Mouse (Mus musculus) left cerebral cortex, postnatal 36 days (tissue): ENCODE measurements around the gene Ralgapa2. TPM values are rescaled to one million over a fixed set of nuclear protein-coding genes. Genes with fewer than 3 reads are reported as not detected.
A peak's percentile ranks its signal among the peaks of the same experiment; 100 is the strongest.

ENCODE experiments used
- DNase-seq, 2 experiments: peaks; one replicate each; pipeline ENCODE4 v3.0.0; 2021 to 2022; ENCODE audit warnings: low spot score in 2 of 2, mixed read lengths in 1 of 2
- intact Hi-C: fragments of 180-260 bp; cut with DNase I; formaldehyde crosslinking; loops from one replicate; pipeline ENCODE4 v1.15.1; 2025
- total RNA-seq, 2 experiments: library from RNA; stranded (reverse); gene quantifications; 2 replicates each; pipeline ENCODE4 v1.2.3; 2021

Gene Ralgapa2
- total RNA-seq, 2 experiments from 2014 or later = 18.8 to 29.0 TPM

DNA sequence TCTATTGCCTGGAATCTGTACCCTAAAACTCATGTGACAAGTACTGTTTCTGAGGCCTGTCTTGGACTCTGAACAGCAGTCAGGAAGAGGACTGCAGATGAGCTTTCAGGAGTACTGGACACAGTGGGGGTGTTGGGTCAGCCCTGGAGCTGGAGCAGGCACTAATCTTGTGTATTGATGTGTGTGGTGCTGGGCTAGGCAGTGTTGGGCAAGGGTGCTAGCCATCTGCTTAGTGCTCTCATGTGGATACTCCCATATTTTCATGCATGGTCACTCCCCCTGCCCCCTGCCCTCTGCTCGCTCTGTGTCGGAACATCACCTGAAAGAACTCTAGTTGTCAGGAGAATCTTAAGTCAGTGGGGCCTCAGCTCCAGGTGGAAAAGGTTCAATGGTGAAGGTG, 268.1 kb downstream of the Ralgapa2 start:
- intact Hi-C loops = no loop called here
- DNase-seq = no peak

GRCm38 (mm10) chr2:146239196-146239747, 272.9 kb downstream of the Ralgapa2 start:
- intact Hi-C loops = no loop called here
- DNase-seq = no peak

GRCm38 (mm10) chr2:146231485-146231884, 280.7 kb downstream of the Ralgapa2 start:
- intact Hi-C loops = no loop called here
- DNase-seq = no peak

DNA sequence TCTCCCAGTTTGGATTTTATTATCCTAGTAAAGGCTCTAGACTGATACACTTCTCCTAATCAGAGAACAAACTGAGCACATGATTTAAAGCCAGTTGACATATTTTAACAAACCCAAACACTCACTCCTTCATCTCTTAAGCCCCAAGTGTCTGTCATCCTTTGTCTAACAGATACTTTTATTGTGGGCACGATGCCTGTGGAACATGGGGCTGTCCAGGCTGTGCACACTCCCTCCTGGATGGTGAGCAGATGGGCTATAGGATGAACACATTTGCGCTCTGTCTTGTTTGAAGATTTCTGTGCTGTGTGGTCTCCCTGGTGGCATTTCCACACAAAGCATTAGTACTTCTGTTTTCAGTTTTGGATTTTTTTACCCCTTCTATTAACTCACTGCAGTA, 283.7 kb downstream of the Ralgapa2 start:
- intact Hi-C loops = no loop called here
- no peak for DNase-seq

- intact Hi-C loops = no loop called here
These were observed 284.5 kb downstream of the Ralgapa2 start for GRCm38 (mm10) chr2:146227646-146228045.

DNA sequence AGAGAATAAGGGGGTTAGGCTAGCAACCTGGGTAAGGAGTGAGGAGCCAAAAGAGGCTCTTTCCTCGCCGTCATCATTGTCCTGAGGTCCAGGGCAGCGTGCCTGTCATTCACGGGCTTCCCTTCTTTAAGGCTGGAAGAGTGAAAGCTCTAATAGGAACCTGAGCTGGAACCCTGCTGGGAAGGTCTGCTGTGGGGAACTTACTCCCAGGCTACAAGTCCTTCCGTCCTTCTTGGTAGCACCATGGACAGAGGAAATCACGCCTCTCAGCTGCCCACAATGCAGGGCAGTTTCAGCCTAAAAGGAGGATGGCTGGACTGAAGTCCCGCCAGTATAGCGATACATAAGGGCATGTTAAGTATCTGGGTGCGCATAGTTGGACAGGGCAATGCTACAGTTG, 285.7 kb downstream of the Ralgapa2 start:
- intact Hi-C loops = no loop called here
- no peak for DNase-seq

More at GRCm38 (mm10) chr2:146227646-146228045, 284.5 kb downstream of the Ralgapa2 start:
- no peak for DNase-seq

GRCm38 (mm10) chr2:146225818-146226217, 286.3 kb downstream of the Ralgapa2 start:
- DNase-seq = no peak
- intact Hi-C loops = no loop called here

GRCm38 (mm10) chr2:146224141-146224540, 288.0 kb downstream of the Ralgapa2 start:
- intact Hi-C loops = loop anchor here (5.0 kb wide), 1 partner anchor 267 kb away; no protein-coding TSS in a partner anchor

DNA sequence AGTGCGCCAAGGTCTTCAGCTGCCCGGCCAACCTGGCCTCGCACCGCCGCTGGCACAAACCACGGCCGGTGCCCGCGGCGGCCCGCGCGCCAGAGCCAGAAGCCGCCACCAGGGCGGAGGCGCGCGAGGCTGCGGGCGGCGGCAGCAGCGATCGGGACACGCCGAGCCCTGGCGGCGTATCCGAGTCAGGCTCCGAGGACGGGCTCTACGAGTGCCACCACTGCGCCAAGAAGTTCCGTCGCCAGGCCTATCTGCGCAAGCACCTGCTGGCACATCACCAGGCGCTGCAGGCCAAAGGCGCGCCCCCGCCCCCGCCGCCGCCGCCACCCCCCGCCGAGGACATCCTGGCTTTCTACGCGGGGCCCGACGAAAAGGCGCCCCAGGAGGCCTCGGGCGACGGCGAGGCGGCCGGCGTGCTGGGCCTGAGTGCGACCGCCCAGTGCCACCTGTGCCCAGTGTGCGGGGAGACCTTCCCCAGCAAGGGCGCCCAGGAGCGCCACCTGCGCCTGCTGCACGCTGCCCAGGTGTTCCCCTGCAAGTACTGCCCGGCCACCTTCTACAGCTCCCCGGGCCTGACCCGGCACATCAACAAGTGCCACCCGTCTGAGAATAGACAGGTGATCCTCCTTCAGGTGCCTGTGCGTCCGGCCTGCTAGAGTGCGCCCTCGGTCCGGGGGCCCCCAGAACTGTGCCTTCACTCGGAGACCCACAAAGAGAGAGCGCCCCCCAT, 288.8 kb downstream of the Ralgapa2 start:
- DNase-seq = peak in 1 of 2 experiments; percentile 65
- intact Hi-C loops = loop anchor here (5.0 kb wide), 1 partner anchor 266 kb away; no protein-coding TSS in a partner anchor

More at GRCm38 (mm10) chr2:146224141-146224540, 288.0 kb downstream of the Ralgapa2 start:
- DNase-seq = no peak

DNA sequence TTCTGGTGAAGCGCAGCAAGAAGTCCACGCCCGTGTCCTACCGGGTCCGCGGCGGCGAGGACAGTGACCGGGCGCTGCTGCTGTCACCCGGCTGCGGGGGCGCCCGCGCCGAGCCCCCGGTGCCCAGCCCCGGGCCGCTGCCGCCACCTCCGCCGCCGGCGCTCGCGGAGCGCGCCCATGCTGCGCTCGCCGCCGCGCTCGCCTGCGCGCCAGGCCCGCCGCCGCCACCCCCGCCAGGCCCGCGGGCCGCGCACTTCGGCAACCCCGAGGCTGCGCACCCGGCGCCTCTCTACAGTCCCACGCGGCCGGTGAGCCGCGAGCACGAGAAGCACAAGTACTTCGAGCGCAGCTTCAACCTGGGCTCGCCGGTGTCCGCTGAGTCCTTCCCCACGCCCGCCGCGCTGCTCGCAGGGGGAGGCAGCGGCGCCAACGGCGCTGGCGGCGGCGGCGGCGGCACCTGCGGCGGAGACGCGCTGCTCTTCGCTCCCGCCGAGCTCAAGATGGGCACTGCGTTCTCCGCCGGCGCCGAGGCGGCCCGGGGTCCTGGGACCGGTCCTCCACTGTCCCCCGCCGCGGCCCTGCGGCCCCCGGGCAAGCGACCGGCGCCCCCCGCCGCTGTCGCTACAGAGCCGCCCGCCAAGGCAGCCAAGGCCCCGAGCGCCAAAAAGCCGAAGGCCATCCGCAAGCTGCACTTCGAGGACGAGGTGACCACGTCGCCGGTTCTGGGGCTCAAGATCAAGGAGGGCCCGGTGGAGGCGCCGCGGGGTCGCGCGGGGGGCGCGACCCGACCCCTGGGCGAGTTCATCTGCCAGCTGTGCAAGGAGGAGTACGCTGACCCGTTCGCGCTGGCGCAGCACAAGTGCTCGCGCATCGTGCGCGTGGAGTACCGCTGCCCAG, 289.6 kb downstream of the Ralgapa2 start:
- intact Hi-C loops = loop anchor here (5.0 kb wide), 1 partner anchor 265 kb away; no protein-coding TSS in a partner anchor
- peak; percentile 43 to 56 for DNase-seq

DNA sequence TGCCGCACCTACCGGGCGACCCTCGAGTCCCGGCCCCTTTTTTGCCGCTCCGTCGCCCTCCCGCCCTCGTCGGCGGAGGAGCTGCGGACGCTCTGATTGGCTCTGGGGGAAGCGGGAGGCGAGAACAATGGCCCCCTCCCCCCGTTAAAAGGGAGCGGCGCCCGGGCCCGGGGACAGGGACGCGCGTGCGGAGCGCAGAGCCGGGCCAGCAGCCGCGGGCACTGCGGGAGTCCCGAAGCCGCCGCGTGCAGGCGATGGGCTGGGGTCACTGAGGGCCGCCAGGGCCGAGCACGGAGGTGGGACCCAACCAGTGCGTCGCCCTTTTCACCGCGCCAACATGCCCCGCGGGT, 290.2 kb downstream of the Ralgapa2 start:
- peak; percentile 49 to 69 for DNase-seq
- intact Hi-C loops = loop anchor here (5.0 kb wide), 1 partner anchor 265 kb away; no protein-coding TSS in a partner anchor

DNA sequence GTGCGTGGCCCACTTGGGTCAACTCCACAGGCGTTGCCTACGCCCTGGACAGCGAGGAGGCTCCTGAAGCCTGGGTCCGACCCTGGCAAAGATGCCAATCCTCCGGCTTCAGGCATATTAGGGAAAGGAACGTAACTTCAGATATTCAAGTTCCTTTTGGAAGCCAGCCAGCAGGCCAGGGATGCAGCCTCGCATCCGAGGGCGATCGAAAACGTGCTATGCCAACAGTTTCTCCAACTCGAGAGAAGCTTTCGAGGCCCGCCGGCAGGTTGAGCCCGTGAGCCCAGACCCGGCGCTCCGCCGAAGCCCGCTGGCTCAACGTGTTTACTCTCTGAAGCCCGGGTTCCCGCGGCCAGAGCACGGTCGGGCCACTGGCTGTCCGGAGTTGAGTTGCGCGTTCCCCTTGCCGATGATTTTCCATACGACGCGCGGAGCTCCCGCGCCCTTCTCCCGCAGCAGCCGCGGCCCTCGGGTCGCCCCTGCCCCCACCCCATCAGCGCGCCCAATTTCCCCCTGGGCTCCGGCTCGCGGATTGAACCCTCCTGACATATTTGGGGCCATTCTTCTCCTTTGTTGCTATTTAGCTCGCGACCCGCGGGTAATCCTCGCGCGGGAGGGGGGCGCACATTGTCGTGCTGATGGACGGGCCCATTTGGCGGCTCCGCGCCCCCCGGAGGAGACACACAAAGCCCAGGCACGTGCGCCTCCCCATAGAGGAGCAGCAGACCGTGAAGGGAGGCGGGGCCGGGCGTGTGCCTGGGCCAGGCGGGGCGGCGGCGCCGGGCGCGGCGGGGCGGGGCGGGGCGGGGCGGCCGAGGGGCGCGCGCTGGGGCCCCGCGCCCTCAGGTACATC, 290.8 kb downstream of the Ralgapa2 start, which contains the start of gene Insm1:
Gene Insm1 (plus strand): TSS at position 846 of the 853 bp plus-strand sequence.
- intact Hi-C loops = loop anchor here (5.0 kb wide), 1 partner anchor 264 kb away; no protein-coding TSS in a partner anchor
- DNase-seq = peak; percentile 54 to 55

- intact Hi-C loops = loop anchor here (5.0 kb wide), 1 partner anchor 263 kb away; no protein-coding TSS in a partner anchor
- DNase-seq = peak in 1 of 2 experiments; percentile 27
These were observed 291.5 kb downstream of the Ralgapa2 start for GRCm38 (mm10) chr2:146220591-146221075.

- intact Hi-C loops = loop anchor here (5.0 to 10.0 kb wide), 3 partner anchors 165 to 262 kb away; no protein-coding TSS in a partner anchor
- DNase-seq = no peak
These were observed 292.4 kb downstream of the Ralgapa2 start for GRCm38 (mm10) chr2:146219791-146220190.

DNA sequence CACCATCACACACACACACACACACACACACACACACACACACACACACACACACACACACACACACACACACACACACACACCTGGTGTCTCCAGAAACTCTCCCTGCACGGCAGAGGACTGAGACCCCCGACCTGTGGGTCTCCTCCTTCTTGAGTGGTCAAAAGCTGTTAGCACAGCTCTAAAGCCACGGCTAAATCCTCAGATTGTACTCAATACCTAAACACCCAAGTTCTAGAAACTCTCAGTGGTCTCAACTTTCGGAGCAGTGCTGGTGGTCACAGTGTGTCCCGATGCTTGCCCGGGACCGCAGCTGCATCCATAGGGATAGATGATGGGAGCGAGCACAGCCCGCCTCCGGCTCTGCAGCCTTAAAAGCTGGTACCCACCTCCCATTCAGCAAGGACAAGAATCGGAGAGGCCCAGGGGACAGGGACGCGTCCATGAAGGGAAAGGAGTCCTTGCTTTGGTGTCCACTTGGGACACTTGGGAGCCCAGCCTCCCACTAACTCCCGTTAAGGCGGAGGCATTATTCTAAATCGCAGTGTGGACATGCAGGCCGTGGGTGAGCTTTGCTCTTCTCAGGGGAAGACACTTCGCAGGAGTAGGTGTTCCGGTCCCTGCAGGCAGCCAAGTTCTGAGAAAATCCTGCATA, 293.1 kb downstream of the Ralgapa2 start:
- intact Hi-C loops = loop anchor here (5.0 to 10.0 kb wide), 2 partner anchors 166 to 193 kb away; no protein-coding TSS in a partner anchor
- DNase-seq = peak in 1 of 2 experiments; percentile 44

- intact Hi-C loops = loop anchor here (5.0 to 10.0 kb wide), 2 partner anchors 167 to 194 kb away; no protein-coding TSS in a partner anchor
These were observed 293.9 kb downstream of the Ralgapa2 start for GRCm38 (mm10) chr2:146218161-146218691.

GRCm38 (mm10) chr2:146217227-146217980, 294.7 kb downstream of the Ralgapa2 start:
- intact Hi-C loops = loop anchor here (5.0 to 10.0 kb wide), 2 partner anchors 167 to 195 kb away; no protein-coding TSS in a partner anchor

More at GRCm38 (mm10) chr2:146218161-146218691, 293.9 kb downstream of the Ralgapa2 start:
- no peak for DNase-seq

More at GRCm38 (mm10) chr2:146217227-146217980, 294.7 kb downstream of the Ralgapa2 start:
- DNase-seq = no peak
